Comparison of ENCODE assay signal across 16 mouse cellular contexts in genomic region chr8:8871039-8871438, GRCm38 (mm10).
"Had no signal": no experiment of that assay in that cellular context is flagged by ENCODE, and none has a peak within 500 bp of the region (broad histone marks: within the 10 kb centered on the region; RNA-seq: fewer than 3 reads in every experiment).

No protein-coding gene starts in this region.

- H3K9ac ChIP-seq: kidney, embryonic 15.5 days; liver, embryonic 13.5 days; midbrain, embryonic 13.5 days; stomach, embryonic 15.5 days had no signal

- H3K27me3 ChIP-seq: kidney, embryonic 15.5 days; liver, embryonic 13.5 days; stomach, embryonic 15.5 days had no signal

- H3K4me3 ChIP-seq: kidney, embryonic 15.5 days; left cerebral cortex, adult 2 months; liver, embryonic 13.5 days; midbrain, embryonic 13.5 days; stomach, embryonic 15.5 days had no signal

- H3K4me1 ChIP-seq: liver, embryonic 13.5 days; stomach, embryonic 15.5 days had no signal

- H3K4me2 ChIP-seq: kidney, embryonic 15.5 days; liver, embryonic 13.5 days; midbrain, embryonic 13.5 days; stomach, embryonic 15.5 days had no signal

- H3K36me3 ChIP-seq: kidney, embryonic 15.5 days; liver, embryonic 13.5 days; midbrain, embryonic 13.5 days; stomach, embryonic 15.5 days had no signal

- H3K9me3 ChIP-seq: kidney, embryonic 15.5 days; liver, embryonic 13.5 days; stomach, embryonic 15.5 days had no signal

- H3K27ac ChIP-seq: kidney, embryonic 15.5 days; left cerebral cortex, adult 2 months; liver, embryonic 13.5 days; midbrain, embryonic 13.5 days; stomach, embryonic 15.5 days had no signal

- DNase-seq: kidney, adult 11 months; kidney, adult 8-10 months; kidney, postnatal 10 days; kidney, postnatal 36 days; layer of hippocampus, postnatal 36 days; liver, embryonic 13.5 days; lung, adult 2 months; lung, postnatal 14 days; lung, postnatal 4 days; right cerebral cortex, postnatal 25 days; spleen, adult 18-20 months; thymus, postnatal 25 days had no signal
